Comparison of ENCODE assay signal across 15 mouse cellular contexts in the genomic region with DNA sequence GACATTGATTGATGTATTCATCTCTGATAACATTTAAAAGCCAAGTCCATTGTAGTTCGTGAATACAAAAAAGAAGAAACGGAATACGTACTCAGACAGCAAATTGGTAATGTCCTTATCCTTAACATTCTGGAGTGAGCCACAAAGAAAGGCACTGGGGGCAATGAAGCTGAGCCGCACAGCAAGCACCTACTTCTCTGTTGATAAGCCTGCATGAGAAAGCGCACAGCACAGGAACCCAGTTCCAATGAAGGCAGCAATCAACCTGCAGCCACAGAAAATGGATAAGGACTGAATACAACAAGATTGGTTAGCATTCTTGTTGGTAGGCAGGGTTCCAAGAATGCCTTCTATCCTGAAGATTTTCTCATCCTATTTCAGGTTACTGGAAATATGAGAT.
"Had no signal": no experiment of that assay in that cellular context is flagged by ENCODE, and none has a peak within 500 bp of the region (broad histone marks: within the 10 kb centered on the region; RNA-seq: fewer than 3 reads in every experiment).

No protein-coding gene starts in this region.

- H3K27me3 ChIP-seq: kidney, embryonic 15.5 days; limb, embryonic 15.5 days; liver, embryonic 12.5 days; midbrain, embryonic 12.5 days; neural tube, embryonic 15.5 days had no signal

- ATAC-seq: liver, embryonic 12.5 days had no signal

- DNase-seq: kidney, postnatal 14 days; layer of hippocampus, adult 9-11 months; layer of hippocampus, postnatal 36 days; lung, embryonic 14.5 days; lung, postnatal 10 days; lung, postnatal 4 days; right cerebral cortex, adult 18-20 months; right cerebral cortex, postnatal 25 days; thymus, postnatal 4 days had no signal

- H3K9ac ChIP-seq: kidney, embryonic 15.5 days; limb, embryonic 15.5 days; liver, embryonic 12.5 days; lung, embryonic 14.5 days; midbrain, embryonic 12.5 days; neural tube, embryonic 15.5 days had no signal

- H3K36me3 ChIP-seq: kidney, embryonic 15.5 days; limb, embryonic 15.5 days; liver, embryonic 12.5 days; midbrain, embryonic 12.5 days; neural tube, embryonic 15.5 days had no signal

- H3K27ac ChIP-seq: kidney, embryonic 15.5 days; limb, embryonic 15.5 days; liver, embryonic 12.5 days; midbrain, embryonic 12.5 days; neural tube, embryonic 15.5 days; stomach, postnatal 0 days had no signal

- H3K9me3 ChIP-seq: kidney, embryonic 15.5 days; limb, embryonic 15.5 days; liver, embryonic 12.5 days; midbrain, embryonic 12.5 days; neural tube, embryonic 15.5 days had no signal

- H3K4me1 ChIP-seq: kidney, embryonic 15.5 days; limb, embryonic 15.5 days; liver, embryonic 12.5 days; midbrain, embryonic 12.5 days; neural tube, embryonic 15.5 days had no signal

- H3K4me3 ChIP-seq: kidney, embryonic 15.5 days; limb, embryonic 15.5 days; liver, embryonic 12.5 days; midbrain, embryonic 12.5 days; neural tube, embryonic 15.5 days had no signal

- H3K4me2 ChIP-seq: kidney, embryonic 15.5 days; limb, embryonic 15.5 days; liver, embryonic 12.5 days; lung, embryonic 14.5 days; midbrain, embryonic 12.5 days; neural tube, embryonic 15.5 days had no signal
